Comparison of ENCODE assay signal across 25 mouse cellular contexts in genomic region chr2:110201770-110202169, GRCm38 (mm10).
DNase-seq lines count a peak whose midpoint lies in the region; ATAC-seq and TF ChIP-seq lines count a peak whose summit lies in the region.
"Had no signal": no experiment of that assay in that cellular context is flagged by ENCODE, and none has a peak within 500 bp of the region (broad histone marks: within the 10 kb centered on the region; RNA-seq: fewer than 3 reads in every experiment).

No protein-coding gene starts in this region.

- H3K4me3 ChIP-seq in intestine, embryonic 14.5 days (ENCODE audit: low read depth, low read length): no peak overlapping the region
- H3K4me3 ChIP-seq in intestine, postnatal 0 days (ENCODE audit: low read depth, low read length): no peak overlapping the region
- no peak overlapping the region for H3K4me3 ChIP-seq in kidney, adult 2 months (ENCODE audit: insufficient read depth, low read depth, low read length)
- H3K4me3 ChIP-seq in kidney, embryonic 14.5 days (ENCODE audit: low read length): no peak overlapping the region
- no peak overlapping the region for H3K4me3 ChIP-seq in testis, adult 2 months (ENCODE audit: control insufficient read depth, low read depth, low read length)
- H3K4me3 ChIP-seq: embryonic facial prominence, embryonic 10.5 days; embryonic facial prominence, embryonic 12.5 days; forebrain, embryonic 13.5 days had no signal

- no peak for TF ChIP-seq POLR2A in kidney, adult 2 months (IDR thresholded peaks at IDR 0.05; ENCODE audit: low read depth, low read length)
- TF ChIP-seq POLR2A in testis, adult 2 months (IDR thresholded peaks at IDR 0.05; ENCODE audit: control insufficient read depth, low read depth, low read length): no peak

- peaks cover 5% of the 10 kb centered on the region; the same call in 1 of the 2 replicates for H3K4me1 ChIP-seq in intestine, embryonic 14.5 days (replicated peaks; ENCODE audit: control insufficient read depth, insufficient read depth, low read length)
- H3K4me1 ChIP-seq in intestine, postnatal 0 days (replicated peaks; ENCODE audit: control insufficient read depth, insufficient read depth, low read length): 0 out of 2 replicates have a peak, but pooled peaks cover 4% of the 10 kb centered on the region
- peaks cover 10% of the 10 kb centered on the region for H3K4me1 ChIP-seq in kidney, adult 2 months (ENCODE audit: control insufficient read depth, insufficient read depth, low read length)
- peaks cover 4% of the 10 kb centered on the region for H3K4me1 ChIP-seq in kidney, embryonic 14.5 days (ENCODE audit: control insufficient read depth, insufficient read depth, low read length)
- no peaks in the 10 kb centered on the region for H3K4me1 ChIP-seq in testis, adult 2 months (ENCODE audit: control insufficient read depth, insufficient read depth, low read length)
- H3K4me1 ChIP-seq: embryonic facial prominence, embryonic 12.5 days; forebrain, embryonic 13.5 days had no signal

- H3K36me3 ChIP-seq in intestine, embryonic 14.5 days (ENCODE audit: control insufficient read depth, insufficient read depth, low read length): no peaks in the 10 kb centered on the region
- no peaks in the 10 kb centered on the region for H3K36me3 ChIP-seq in intestine, postnatal 0 days (ENCODE audit: control insufficient read depth, insufficient read depth)
- no peaks in the 10 kb centered on the region for H3K36me3 ChIP-seq in kidney, adult 2 months (ENCODE audit: control insufficient read depth, insufficient read depth, low read length)
- no peaks in the 10 kb centered on the region for H3K36me3 ChIP-seq in kidney, embryonic 14.5 days (ENCODE audit: control insufficient read depth, insufficient read depth, low read length)
- H3K36me3 ChIP-seq in testis, adult 2 months (ENCODE audit: control insufficient read depth, insufficient read depth, low read length): no peaks in the 10 kb centered on the region
- H3K36me3 ChIP-seq: embryonic facial prominence, embryonic 10.5 days; embryonic facial prominence, embryonic 12.5 days; G1E had no signal

- no peaks in the 10 kb centered on the region for H3K9me3 ChIP-seq in intestine, embryonic 14.5 days (ENCODE audit: control insufficient read depth, low read length)
- H3K9me3 ChIP-seq in intestine, postnatal 0 days (ENCODE audit: control insufficient read depth): no peaks in the 10 kb centered on the region
- H3K9me3 ChIP-seq in kidney, embryonic 14.5 days (ENCODE audit: control insufficient read depth, low read length): no peaks in the 10 kb centered on the region
- H3K9me3 ChIP-seq: embryonic facial prominence, embryonic 10.5 days; embryonic facial prominence, embryonic 12.5 days; forebrain, embryonic 13.5 days; G1E had no signal

- no peak for TF ChIP-seq CTCF in intestine, postnatal 0 days (IDR thresholded peaks at IDR 0.05; ENCODE audit: low read depth)
- TF ChIP-seq CTCF in kidney, adult 2 months (conservative IDR thresholded peaks at IDR 0.05; ENCODE audit: insufficient read depth, insufficient read length, low read depth, low read length): no peak
- no peak for TF ChIP-seq CTCF in testis, adult 2 months (IDR thresholded peaks at IDR 0.05; ENCODE audit: control insufficient read depth, insufficient read depth, insufficient replicate concordance, low read depth, low read length)

- DNase-seq in heart, adult 11 months: peak; percentile 22
- no peak for DNase-seq in heart, adult 18-20 months
- DNase-seq in intestine, embryonic 14.5 days (ENCODE audit: low spot score): no peak
- DNase-seq in kidney, adult 2 months: peak; percentile 64
- no peak for DNase-seq in testis, postnatal 14 days (ENCODE audit: low spot score)
- DNase-seq: adrenal gland, adult 8-10 months; adrenal gland, postnatal 14 days; adrenal gland, postnatal 36 days; B cell, adult 2 months; cerebellum, adult 11-12 months; cerebellum, adult 2 months; cerebellum, adult 9-10 months; cerebellum, postnatal 10 days; cerebellum, postnatal 25 days had no signal

- no peak overlapping the region for H3K4me2 ChIP-seq in intestine, embryonic 14.5 days (ENCODE audit: low read length)
- no peak overlapping the region for H3K4me2 ChIP-seq in intestine, postnatal 0 days (replicated peaks; ENCODE audit: low read depth)
- no peak overlapping the region for H3K4me2 ChIP-seq in kidney, embryonic 14.5 days (replicated peaks; ENCODE audit: low read depth, low read length)
- H3K4me2 ChIP-seq: embryonic facial prominence, embryonic 12.5 days; forebrain, embryonic 13.5 days had no signal

- ATAC-seq in intestine, embryonic 14.5 days (replicated peaks; ENCODE audit: low FRiP score, low TSS enrichment, low read depth): no peak
- no peak for ATAC-seq in intestine, postnatal 0 days
- ATAC-seq in kidney, embryonic 14.5 days (ENCODE audit: low FRiP score, low TSS enrichment): no peak
- ATAC-seq: activated CD4-positive, CD25-positive, alpha-beta regulatory T cell, adult 4 months; CD4-positive, CD25-positive, alpha-beta regulatory T cell, adult 4 months; forebrain, embryonic 13.5 days; Patski had no signal

- H3K9ac ChIP-seq in intestine, embryonic 14.5 days (ENCODE audit: low read length): no peak overlapping the region
- H3K9ac ChIP-seq in intestine, postnatal 0 days (ENCODE audit: low read depth, low read length): no peak overlapping the region
- no peak overlapping the region for H3K9ac ChIP-seq in kidney, embryonic 14.5 days (ENCODE audit: low read depth, low read length)
- H3K9ac ChIP-seq: embryonic facial prominence, embryonic 12.5 days; forebrain, embryonic 13.5 days had no signal

- H3K27me3 ChIP-seq in intestine, embryonic 14.5 days (replicated peaks; ENCODE audit: control insufficient read depth, insufficient read depth, low read length): no peaks in the 10 kb centered on the region
- H3K27me3 ChIP-seq in intestine, postnatal 0 days (replicated peaks; ENCODE audit: control insufficient read depth, insufficient read depth, low read length): no peaks in the 10 kb centered on the region
- H3K27me3 ChIP-seq in kidney, adult 2 months (replicated peaks; ENCODE audit: control insufficient read depth, insufficient read depth, low read length): no peaks in the 10 kb centered on the region
- no peaks in the 10 kb centered on the region for H3K27me3 ChIP-seq in kidney, embryonic 14.5 days (ENCODE audit: control insufficient read depth, insufficient read depth, low read length)
- no peaks in the 10 kb centered on the region for H3K27me3 ChIP-seq in testis, adult 2 months (ENCODE audit: control insufficient read depth, insufficient read depth, low read length)
- H3K27me3 ChIP-seq: CH12.LX; embryonic facial prominence, embryonic 12.5 days; Patski had no signal

- 81% methylated on average over 4 of the region's 4 CpGs for WGBS in intestine, embryonic 14.5 days
- WGBS in intestine, postnatal 0 days: 60% methylated on average over 4 of the region's 4 CpGs
- 36% methylated on average over 4 of the region's 4 CpGs for WGBS in kidney, adult 2 months
- 69% methylated on average over 4 of the region's 4 CpGs for WGBS in kidney, embryonic 14.5 days

- peak overlapping the region; percentile 51 for H3K27ac ChIP-seq in intestine, embryonic 14.5 days (ENCODE audit: low read depth)
- no peak overlapping the region for H3K27ac ChIP-seq in intestine, postnatal 0 days (ENCODE audit: low read depth, low read length)
- H3K27ac ChIP-seq in kidney, adult 2 months (ENCODE audit: insufficient read depth, low read depth, low read length): no peak overlapping the region
- H3K27ac ChIP-seq in kidney, embryonic 14.5 days (ENCODE audit: low read depth, low read length): no peak overlapping the region
- H3K27ac ChIP-seq in testis, adult 2 months (ENCODE audit: control insufficient read depth, insufficient read depth, low read depth, low read length): peak overlapping the region; percentile 65
- H3K27ac ChIP-seq: embryonic facial prominence, embryonic 10.5 days; embryonic facial prominence, embryonic 12.5 days; forebrain, embryonic 13.5 days had no signal

Comparison
In these comparisons a context has a peak if more than half of its experiments do, and no peak if none do; other contexts are left out.
1. DNase-seq: peak in heart, adult 11 months (single experiment) and kidney, adult 2 months (single experiment); none in heart, adult 18-20 months (0 of 2), intestine, embryonic 14.5 days (single experiment) and testis, postnatal 14 days (single experiment).
2. H3K27ac ChIP-seq: peak in intestine, embryonic 14.5 days (single experiment) and testis, adult 2 months (single experiment); none in intestine, postnatal 0 days (single experiment), kidney, adult 2 months (single experiment) and kidney, embryonic 14.5 days (single experiment).